Mouse (Mus musculus) lung, adult 2 months (tissue): ENCODE measurements around the gene Wdr47.

Source experiments
- CTCF ChIP-seq: fragments of 200-500 bp; IDR thresholded peaks from 2 replicates; pipeline ENCODE4 v1.5.1; 2011; ENCODE audit warnings: mild to moderate bottlenecking, low read length, control low read depth; ENCODE audit not compliant: insufficient read depth
- POLR2A ChIP-seq: fragments of 200-500 bp; IDR thresholded peaks from 2 replicates; pipeline ENCODE4 v1.6.1; 2011; ENCODE audit warnings: low read depth, mild to moderate bottlenecking, control low read depth, low read length, borderline replicate concordance; ENCODE audit errors: extremely low read depth

- TF ChIP-seq CTCF = peak; percentile 45
- no peak for TF ChIP-seq POLR2A
Observed at GRCm38 (mm10) chr3:108652866-108653642, 62.0 kb downstream of the Wdr47 start.
